Mouse (Mus musculus) erythroblast, embryonic 14.5 days (primary cell): Measurements from ENCODE around the gene Snx12. TPM values are rescaled to one million over a fixed set of nuclear protein-coding genes. Genes with fewer than 3 reads are reported as not detected.

Experiments used
- H3K27me3 ChIP-seq: 2 replicates; pipeline ENCODE4 v1.6.1; 2012; ENCODE audit warnings: inconsistent platforms; ENCODE audit not compliant: control insufficient read depth
- H3K36me3 ChIP-seq: 2 replicates; pipeline ENCODE4 v1.6.1; 2012; ENCODE audit warnings: mild to moderate bottlenecking, inconsistent platforms; ENCODE audit not compliant: control insufficient read depth
- H3K4me1 ChIP-seq: 2 replicates; pipeline ENCODE4 v1.6.1; 2012; ENCODE audit warnings: inconsistent platforms; ENCODE audit not compliant: control insufficient read depth
- H3K4me3 ChIP-seq: replicated peaks from 2 replicates; pipeline ENCODE3; 2012; ENCODE audit warnings: moderate library complexity, mild to moderate bottlenecking, inconsistent platforms
- H3K9me3 ChIP-seq: 2 replicates; pipeline ENCODE4 v1.6.1; 2012; ENCODE audit warnings: low read length, inconsistent platforms, mixed read lengths; ENCODE audit not compliant: control insufficient read depth
- GATA1 ChIP-seq: IDR thresholded peaks from 2 replicates; pipeline ENCODE4 v1.6.1; 2012; ENCODE audit warnings: low read length, inconsistent platforms, mixed read lengths
- TAL1 ChIP-seq: IDR thresholded peaks from 3 replicates; pipeline ENCODE4 v1.6.1; 2012; ENCODE audit warnings: low read length, inconsistent platforms, mixed read lengths
- polyA plus RNA-seq: library from polyadenylated mRNA; stranded (reverse); fragments of >175 nt; gene quantifications from 2 replicates; pipeline ENCODE4 v1.2.3, GENCODE M21; 2012

Snx12 gene
- polyA plus RNA-seq, 1 experiment: 1.9 TPM

GRCm38 (mm10) chrX:101162532-101162931 lies 59.8 kb downstream of the Snx12 start:
- no peaks in the 10 kb centered on the region for H3K27me3 ChIP-seq
- no peaks in the 10 kb centered on the region for H3K36me3 ChIP-seq
- H3K4me1 ChIP-seq: no peaks in the 10 kb centered on the region
- TF ChIP-seq GATA1: no peak
- TF ChIP-seq TAL1: no peak
- no peaks in the 10 kb centered on the region for H3K9me3 ChIP-seq
- H3K4me3 ChIP-seq: no peak overlapping the region

GRCm38 (mm10) chrX:101157488-101157887 lies 64.9 kb downstream of the Snx12 start:
- H3K36me3 ChIP-seq: no peaks in the 10 kb centered on the region

GRCm38 (mm10) chrX:101156369-101156768 lies 66.0 kb downstream of the Snx12 start:
- H3K27me3 ChIP-seq: no peaks in the 10 kb centered on the region
- TF ChIP-seq TAL1 (no peak), GATA1 (no peak)
- H3K4me1 ChIP-seq: no peaks in the 10 kb centered on the region

More at GRCm38 (mm10) chrX:101157488-101157887, 64.9 kb downstream of the Snx12 start:
- no peaks in the 10 kb centered on the region for H3K27me3 ChIP-seq
- no peak overlapping the region for H3K4me3 ChIP-seq
- TF ChIP-seq TAL1 (no peak), GATA1 (no peak)
- no peaks in the 10 kb centered on the region for H3K4me1 ChIP-seq
- no peaks in the 10 kb centered on the region for H3K9me3 ChIP-seq

GRCm38 (mm10) chrX:101147506-101147905 lies 74.9 kb downstream of the Snx12 start:
- no peaks in the 10 kb centered on the region for H3K9me3 ChIP-seq
- no peak overlapping the region for H3K4me3 ChIP-seq
- H3K4me1 ChIP-seq: no peaks in the 10 kb centered on the region
- no peaks in the 10 kb centered on the region for H3K36me3 ChIP-seq
- H3K27me3 ChIP-seq: no peaks in the 10 kb centered on the region
- no peak for TF ChIP-seq GATA1
- no peak for TF ChIP-seq TAL1

More at GRCm38 (mm10) chrX:101156369-101156768, 66.0 kb downstream of the Snx12 start:
- Histone ChIP-seq H3K4me3 (no peak overlapping the region), H3K36me3 (no peaks in the 10 kb centered on the region), H3K9me3 (no peaks in the 10 kb centered on the region)

- Histone ChIP-seq H3K27me3 (no peaks in the 10 kb centered on the region), H3K9me3 (no peaks in the 10 kb centered on the region), H3K4me1 (no peaks in the 10 kb centered on the region), H3K4me3 (peak overlapping the region; percentile 1), H3K36me3 (no peaks in the 10 kb centered on the region)
- TF ChIP-seq TAL1 (no peak), GATA1 (no peak)
Observed at GRCm38 (mm10) chrX:101131992-101132791, 90.2 kb downstream of the Snx12 start.

DNA sequence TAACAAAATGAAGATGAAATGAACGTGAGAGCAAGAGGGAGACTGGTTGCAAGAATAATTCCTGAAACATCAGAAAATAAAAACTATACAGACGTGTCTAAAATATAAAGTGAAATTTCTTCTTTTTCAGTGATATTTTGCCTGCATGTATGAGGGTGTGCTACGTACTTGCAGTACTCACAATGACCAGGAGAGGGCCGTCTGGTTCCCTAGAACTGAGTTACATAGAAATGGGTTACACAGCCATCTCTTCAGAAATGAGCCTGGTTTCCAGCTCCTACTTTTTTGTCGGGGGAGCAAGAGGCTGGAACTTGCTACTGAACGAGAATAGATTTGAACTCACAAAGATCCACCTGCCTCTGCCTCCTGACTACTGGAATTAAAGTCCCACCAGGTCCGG lies 91.4 kb downstream of the Snx12 start:
- Histone ChIP-seq H3K4me3 (no peak overlapping the region), H3K4me1 (no peaks in the 10 kb centered on the region), H3K27me3 (no peaks in the 10 kb centered on the region), H3K36me3 (no peaks in the 10 kb centered on the region), H3K9me3 (no peaks in the 10 kb centered on the region)
- no peak for TF ChIP-seq GATA1
- no peak for TF ChIP-seq TAL1

GRCm38 (mm10) chrX:101128559-101128958 lies 93.8 kb downstream of the Snx12 start:
- no peaks in the 10 kb centered on the region for H3K27me3 ChIP-seq
- H3K4me1 ChIP-seq: no peaks in the 10 kb centered on the region
- no peak overlapping the region for H3K4me3 ChIP-seq
- no peaks in the 10 kb centered on the region for H3K36me3 ChIP-seq
- no peak for TF ChIP-seq GATA1
- TF ChIP-seq TAL1: no peak
- H3K9me3 ChIP-seq: no peaks in the 10 kb centered on the region

DNA sequence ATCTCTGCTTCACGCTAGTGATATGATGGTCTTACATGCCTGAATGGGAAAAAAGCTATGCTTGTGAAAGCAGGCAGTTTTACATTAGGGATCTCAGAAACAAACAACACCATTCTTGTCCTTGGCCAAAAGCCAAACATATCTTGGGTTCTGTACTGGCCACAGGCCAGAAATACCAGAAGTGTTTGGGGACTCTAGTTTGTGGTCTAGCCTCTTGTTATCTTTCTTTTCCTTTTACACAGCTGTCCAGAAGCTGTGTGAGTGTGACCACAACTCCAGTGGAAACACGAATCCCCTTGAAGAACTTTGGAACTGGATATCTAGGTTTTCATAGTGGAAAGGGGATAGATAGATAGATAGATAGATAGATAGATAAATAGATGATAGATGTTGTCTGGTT lies 95.4 kb downstream of the Snx12 start:
- Histone ChIP-seq H3K36me3 (no peaks in the 10 kb centered on the region), H3K4me1 (no peaks in the 10 kb centered on the region), H3K4me3 (no peak overlapping the region), H3K27me3 (no peaks in the 10 kb centered on the region), H3K9me3 (no peaks in the 10 kb centered on the region)
- TF ChIP-seq GATA1 (no peak), TAL1 (no peak)

GRCm38 (mm10) chrX:101126474-101126955 lies 95.8 kb downstream of the Snx12 start:
- no peak overlapping the region for H3K4me3 ChIP-seq
- TF ChIP-seq TAL1 (no peak), GATA1 (no peak)
- H3K27me3 ChIP-seq: no peaks in the 10 kb centered on the region
- H3K36me3 ChIP-seq: no peaks in the 10 kb centered on the region
- no peaks in the 10 kb centered on the region for H3K9me3 ChIP-seq
- H3K4me1 ChIP-seq: no peaks in the 10 kb centered on the region

GRCm38 (mm10) chrX:101120546-101120945 lies 101.8 kb downstream of the Snx12 start:
- TF ChIP-seq TAL1 (no peak), GATA1 (no peak)
- H3K27me3 ChIP-seq: no peaks in the 10 kb centered on the region
- H3K9me3 ChIP-seq: no peaks in the 10 kb centered on the region
- no peaks in the 10 kb centered on the region for H3K4me1 ChIP-seq
- no peak overlapping the region for H3K4me3 ChIP-seq
- H3K36me3 ChIP-seq: no peaks in the 10 kb centered on the region
